Mouse (Mus musculus) forebrain, embryonic 10.5 days (tissue): Measurements from ENCODE around the gene Oprm1. TPM values are rescaled to one million over a fixed set of nuclear protein-coding genes. Genes with fewer than 3 reads are reported as not detected.

ENCODE experiments used
- DNase-seq: peaks from one replicate; pipeline ENCODE4 v3.0.0-alpha.2; 2017; ENCODE audit warnings: low spot score; ENCODE audit errors: extremely low spot score
- H3K27ac ChIP-seq: fragments of 300-500 bp; sonication (generic); 2 replicates; pipeline ENCODE4 v1.5.1; 2016; ENCODE audit warnings: mild to moderate bottlenecking
- H3K27me3 ChIP-seq: fragments of 300-500 bp; sonication (generic); 2 replicates; pipeline ENCODE4 v1.6.1; 2016; ENCODE audit warnings: mild to moderate bottlenecking; ENCODE audit not compliant: poor library complexity, severe bottlenecking
- H3K36me3 ChIP-seq: fragments of 300-500 bp; sonication (generic); replicated peaks from 2 replicates; pipeline ENCODE4 v1.6.1; 2016; ENCODE audit warnings: mild to moderate bottlenecking, moderate library complexity
- H3K4me1 ChIP-seq: fragments of 300-500 bp; sonication (generic); 2 replicates; pipeline ENCODE4 v1.6.1; 2016
- H3K4me3 ChIP-seq: fragments of 300-500 bp; sonication (generic); 2 replicates; pipeline ENCODE4 v1.5.1; 2016; ENCODE audit warnings: mild to moderate bottlenecking, moderate library complexity
- H3K9me3 ChIP-seq: fragments of 300-500 bp; sonication (generic); 2 replicates; pipeline ENCODE4 v1.6.1; 2016; ENCODE audit warnings: mild to moderate bottlenecking, moderate library complexity
- WGBS: fragments of 180-500 bp; shearing (Covaris S2); methylation state at CpG from one replicate; pipeline ENCODE4 v1.1.7; 2016; 5-methylcytosine and 5-hydroxymethylcytosine counted together
- polyA plus RNA-seq: library from polyadenylated mRNA; unstranded; fragments of >200 nt; fragmentation: Nextera tagmentation; extraction: Ambion mirVana; gene quantifications from 2 replicates; pipeline ENCODE4 v1.2.1, GENCODE M21; 2016

Oprm1 gene
- polyA plus RNA-seq, result not detected in 2 replicates

GRCm38 (mm10) chr10:6758206-6758605 lies at the start of gene Oprm1:
Gene Oprm1 (plus strand): TSS chr10:6758506.
- Histone ChIP-seq H3K27ac (no peak within 1 kb of the TSS), H3K4me1 (no peaks in the 10 kb centered on the region), H3K9me3 (no peaks in the 10 kb centered on the region), H3K27me3 (no peaks in the 10 kb centered on the region), H3K36me3 (no peaks in the 10 kb centered on the region), H3K4me3 (no peak within 1 kb of the TSS)
- WGBS, result 90% methylated on average over 3 of the region's 3 CpGs
- DNase-seq, result no peak

- H3K4me1 ChIP-seq, result peaks cover 3% of the 10 kb centered on the region; the same call in 1 of the 2 replicates
- H3K27me3 ChIP-seq, result no peaks in the 10 kb centered on the region
- no peak overlapping the region for H3K27ac ChIP-seq
- no peaks in the 10 kb centered on the region for H3K36me3 ChIP-seq
- no peak for DNase-seq
- H3K4me3 ChIP-seq, result no peak overlapping the region
- H3K9me3 ChIP-seq, result no peaks in the 10 kb centered on the region
- 80% methylated on average over 4 of the region's 4 CpGs for whole genome bisulfite sequencing
Measured at GRCm38 (mm10) chr10:6717181-6717948, 40.9 kb upstream of the Oprm1 start.

GRCm38 (mm10) chr10:6723765-6724164 lies 34.5 kb upstream of the Oprm1 start:
- H3K27ac ChIP-seq, result no peak overlapping the region
- no peaks in the 10 kb centered on the region for H3K36me3 ChIP-seq
- DNase-seq, result no peak
- H3K27me3 ChIP-seq, result no peaks in the 10 kb centered on the region
- WGBS, result 82% methylated on average over 1 of the region's 1 CpGs
- no peak overlapping the region for H3K4me3 ChIP-seq
- H3K9me3 ChIP-seq, result peaks cover 2% of the 10 kb centered on the region; the same call in 1 of the 2 replicates
- no peaks in the 10 kb centered on the region for H3K4me1 ChIP-seq

- no peaks in the 10 kb centered on the region for H3K4me1 ChIP-seq
- no peak overlapping the region for H3K4me3 ChIP-seq
- 93% methylated on average over 3 of the region's 3 CpGs for WGBS
- DNase-seq, result no peak
- H3K27me3 ChIP-seq, result no peaks in the 10 kb centered on the region
- peaks cover 2% of the 10 kb centered on the region; the same call in 1 of the 2 replicates for H3K9me3 ChIP-seq
- H3K36me3 ChIP-seq, result no peaks in the 10 kb centered on the region
- H3K27ac ChIP-seq, result no peak overlapping the region
Measured at GRCm38 (mm10) chr10:6728469-6728868, 29.8 kb upstream of the Oprm1 start.

GRCm38 (mm10) chr10:6753375-6753774 lies 4.9 kb upstream of the Oprm1 start:
- WGBS, result 89% methylated on average over 5 of the region's 5 CpGs
- no peak for DNase-seq

GRCm38 (mm10) chr10:6761287-6761811 lies 3.0 kb downstream of the Oprm1 start, which contains the start of gene Gm10945:
Gene Gm10945 (minus strand): TSS chr10:6761761.
- no peak for DNase-seq
- no peak within 1 kb of the TSS for H3K27ac ChIP-seq
- no peaks in the 10 kb centered on the region for H3K27me3 ChIP-seq
- no peaks in the 10 kb centered on the region for H3K4me1 ChIP-seq
- no peak within 1 kb of the TSS for H3K4me3 ChIP-seq
- no peaks in the 10 kb centered on the region for H3K36me3 ChIP-seq
- 94% methylated on average over 2 of the region's 2 CpGs for WGBS
- no peaks in the 10 kb centered on the region for H3K9me3 ChIP-seq

More at GRCm38 (mm10) chr10:6753375-6753774, 4.9 kb upstream of the Oprm1 start:
- no peak overlapping the region for H3K4me3 ChIP-seq
- no peak overlapping the region for H3K27ac ChIP-seq
- H3K27me3 ChIP-seq, result no peaks in the 10 kb centered on the region
- H3K4me1 ChIP-seq, result peaks cover 7% of the 10 kb centered on the region; the same call in 1 of the 2 replicates
- H3K36me3 ChIP-seq, result no peaks in the 10 kb centered on the region
- H3K9me3 ChIP-seq, result no peaks in the 10 kb centered on the region

- no peaks in the 10 kb centered on the region for H3K36me3 ChIP-seq
- peak; percentile 68 for DNase-seq
- WGBS, result 2% methylated on average over 25 of the region's 25 CpGs
Measured at GRCm38 (mm10) chr10:6788517-6789237, 30.4 kb downstream of the Oprm1 start.

GRCm38 (mm10) chr10:6790226-6790625 lies 31.9 kb downstream of the Oprm1 start:
- Histone ChIP-seq H3K9me3 (no peaks in the 10 kb centered on the region), H3K27me3 (no peaks in the 10 kb centered on the region), H3K4me1 (peaks cover 8% of the 10 kb centered on the region), H3K4me3 (no peak overlapping the region), H3K36me3 (no peaks in the 10 kb centered on the region), H3K27ac (no peak overlapping the region)
- no peak for DNase-seq

More at GRCm38 (mm10) chr10:6788517-6789237, 30.4 kb downstream of the Oprm1 start:
- H3K4me1 ChIP-seq, result peaks cover 8% of the 10 kb centered on the region
- H3K4me3 ChIP-seq, result peak overlapping the region; percentile 34
- H3K9me3 ChIP-seq, result no peaks in the 10 kb centered on the region
- H3K27ac ChIP-seq, result no peak overlapping the region
- H3K27me3 ChIP-seq, result no peaks in the 10 kb centered on the region

- DNase-seq, result no peak
- Histone ChIP-seq H3K27me3 (no peaks in the 10 kb centered on the region), H3K9me3 (no peaks in the 10 kb centered on the region), H3K4me3 (no peak overlapping the region), H3K4me1 (no peaks in the 10 kb centered on the region), H3K27ac (no peak overlapping the region), H3K36me3 (no peaks in the 10 kb centered on the region)
- WGBS, result 15% methylated on average over 1 of the region's 1 CpGs
Measured at GRCm38 (mm10) chr10:6820626-6821025, 62.3 kb downstream of the Oprm1 start.

- no peaks in the 10 kb centered on the region for H3K36me3 ChIP-seq
- WGBS, result 90% methylated on average over 1 of the region's 1 CpGs
- no peaks in the 10 kb centered on the region for H3K9me3 ChIP-seq
- no peaks in the 10 kb centered on the region for H3K4me1 ChIP-seq
- DNase-seq, result no peak
- H3K4me3 ChIP-seq, result no peak overlapping the region
- no peaks in the 10 kb centered on the region for H3K27me3 ChIP-seq
- H3K27ac ChIP-seq, result no peak overlapping the region
Measured at GRCm38 (mm10) chr10:6842225-6842624, 83.9 kb downstream of the Oprm1 start.

- no peaks in the 10 kb centered on the region for H3K36me3 ChIP-seq
- WGBS, result 98% methylated on average over 1 of the region's 1 CpGs
- H3K27me3 ChIP-seq, result no peaks in the 10 kb centered on the region
- no peak overlapping the region for H3K27ac ChIP-seq
- H3K4me3 ChIP-seq, result no peak overlapping the region
- no peaks in the 10 kb centered on the region for H3K9me3 ChIP-seq
- no peak for DNase-seq
- H3K4me1 ChIP-seq, result peaks cover 11% of the 10 kb centered on the region
Measured at GRCm38 (mm10) chr10:6846283-6846682, 88.0 kb downstream of the Oprm1 start.

GRCm38 (mm10) chr10:6848162-6848754 lies 90.0 kb downstream of the Oprm1 start:
- 63% methylated on average over 7 of the region's 7 CpGs for WGBS
- Histone ChIP-seq H3K36me3 (no peaks in the 10 kb centered on the region), H3K27ac (no peak overlapping the region), H3K4me3 (no peak overlapping the region), H3K9me3 (no peaks in the 10 kb centered on the region), H3K4me1 (peaks cover 11% of the 10 kb centered on the region), H3K27me3 (no peaks in the 10 kb centered on the region)
- no peak for DNase-seq
